Mouse (Mus musculus) hindbrain, embryonic 11.5 days (tissue): ENCODE measurements around the gene Dync2li1. TPM values are rescaled to one million over a fixed set of nuclear protein-coding genes. Genes with fewer than 3 reads are reported as not detected.

ENCODE experiments used
- ATAC-seq: fragments of 200-750 bp; cut with Nextera tagmentation; 2 replicates; pipeline ENCODE4 v1.8.0; 2017; ENCODE audit warnings: mild to moderate bottlenecking, moderate TSS enrichment, moderate library complexity; ENCODE audit not compliant: low FRiP score
- DNase-seq: peaks from one replicate; pipeline ENCODE4 v3.0.0-alpha.2; 2015; ENCODE audit warnings: low spot score
- H3K27ac ChIP-seq: fragments of 300-500 bp; sonication (generic); 2 replicates; pipeline ENCODE4 v1.5.1; 2014; ENCODE audit warnings: mild to moderate bottlenecking, low read depth, low read length
- H3K27me3 ChIP-seq: fragments of 300-500 bp; sonication (generic); 2 replicates; pipeline ENCODE4 v1.6.1; 2014; ENCODE audit warnings: mild to moderate bottlenecking, low read length, moderate library complexity, mixed read lengths; ENCODE audit not compliant: control insufficient read depth, insufficient read depth
- H3K36me3 ChIP-seq: fragments of 300-500 bp; sonication (generic); 2 replicates; pipeline ENCODE4 v1.6.1; 2014; ENCODE audit warnings: mild to moderate bottlenecking, low read length, moderate library complexity, mixed read lengths; ENCODE audit not compliant: control insufficient read depth, insufficient read depth
- H3K4me1 ChIP-seq: fragments of 300-500 bp; sonication (generic); replicated peaks from 2 replicates; pipeline ENCODE4 v1.6.1; 2014; ENCODE audit warnings: low read length, mixed read lengths; ENCODE audit not compliant: control insufficient read depth, insufficient read depth
- H3K4me2 ChIP-seq: fragments of 300-500 bp; sonication (generic); replicated peaks from 2 replicates; pipeline ENCODE4 v1.6.1; 2014; ENCODE audit warnings: mild to moderate bottlenecking, low read depth, low read length
- H3K4me3 ChIP-seq: fragments of 300-500 bp; sonication (generic); 2 replicates; pipeline ENCODE4 v1.5.1; 2014; ENCODE audit warnings: low read depth, low read length
- H3K9ac ChIP-seq: fragments of 300-500 bp; sonication (generic); 2 replicates; pipeline ENCODE4 v1.6.1; 2014; ENCODE audit warnings: low read depth, low read length
- H3K9me3 ChIP-seq: fragments of 300-500 bp; sonication (generic); 2 replicates; pipeline ENCODE4 v1.6.1; 2016; ENCODE audit warnings: low read length; ENCODE audit not compliant: control insufficient read depth
- WGBS: fragments of 180-500 bp; shearing (Covaris S2); extraction: QIAGEN DNeasy Blood & Tissue Kit; methylation state at CpG from one replicate; pipeline ENCODE4 v1.1.7; 2014; 5-methylcytosine and 5-hydroxymethylcytosine counted together
- polyA plus RNA-seq: library from polyadenylated mRNA; unstranded; fragments of >200 nt; fragmentation: Nextera tagmentation; extraction: Ambion mirVana; gene quantifications from 2 replicates; pipeline ENCODE4 v1.2.1, GENCODE M21; 2014

Dync2li1 gene
- polyA plus RNA-seq, 1 experiment from 2014 or later, result 36.0 TPM

DNA sequence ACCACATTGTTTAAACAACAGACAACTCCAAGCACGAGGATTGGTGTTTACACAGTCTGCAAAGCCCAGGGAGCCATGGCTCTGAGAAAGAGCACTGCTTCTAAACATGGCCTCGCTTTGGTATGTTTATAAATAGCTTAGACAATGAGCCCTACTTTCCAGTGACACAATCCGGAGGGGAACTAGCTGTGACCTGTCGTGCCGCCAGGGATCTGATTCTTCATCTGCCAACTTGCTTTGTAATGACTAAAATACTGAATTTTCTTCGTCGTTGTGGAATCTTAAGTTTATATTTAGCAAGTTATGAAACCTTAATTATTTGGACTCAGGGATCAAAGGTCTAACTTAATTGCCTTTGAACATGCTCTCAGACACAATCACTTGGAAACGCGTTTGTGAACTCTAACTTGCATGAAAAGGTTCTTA, 23.1 kb upstream of the Dync2li1 start:
- DNase-seq (no peak), ATAC-seq (no peak)
- Histone ChIP-seq H3K27me3 (no peaks in the 10 kb centered on the region), H3K4me2 (no peak overlapping the region), H3K9me3 (no peaks in the 10 kb centered on the region), H3K36me3 (no peaks in the 10 kb centered on the region), H3K4me3 (no peak overlapping the region), H3K27ac (no peak overlapping the region), H3K9ac (no peak overlapping the region), H3K4me1 (no peaks in the 10 kb centered on the region)
- 83% methylated on average over 9 of the region's 9 CpGs for WGBS

DNA sequence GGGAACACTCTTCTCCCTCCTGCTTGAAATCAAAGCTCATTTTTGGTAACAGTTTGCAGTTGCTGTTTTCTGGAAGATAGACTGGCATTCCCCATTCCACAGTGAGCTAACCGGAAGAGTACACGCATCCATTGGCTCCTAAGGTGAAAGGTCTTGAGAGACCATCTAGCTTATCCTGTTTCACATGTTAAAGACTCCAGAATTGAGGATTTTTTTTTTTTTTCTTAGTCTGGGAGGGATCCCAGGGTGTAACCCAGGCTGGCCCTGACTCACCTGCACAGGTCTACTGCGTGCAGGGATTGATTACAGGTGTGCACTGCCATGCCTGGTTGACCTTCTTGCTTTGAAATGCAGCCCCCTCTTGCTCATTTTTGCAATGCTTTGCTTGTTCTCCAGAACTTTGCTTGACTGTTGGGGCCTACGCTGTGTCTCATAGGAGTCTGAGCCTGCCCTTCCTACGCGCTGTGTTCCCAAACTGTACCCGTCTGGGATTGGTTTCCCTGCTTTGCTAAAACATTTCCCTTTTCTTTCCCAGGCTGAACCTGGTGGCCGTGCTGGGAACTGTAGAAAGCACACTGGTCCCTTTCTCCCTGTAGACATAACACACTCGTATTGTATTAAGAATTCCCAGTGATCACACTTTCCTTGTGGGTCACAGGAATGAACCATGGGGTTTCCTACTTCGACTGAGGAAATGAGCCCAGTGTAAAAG, 22.4 kb upstream of the Dync2li1 start:
- no peak for DNase-seq

DNA sequence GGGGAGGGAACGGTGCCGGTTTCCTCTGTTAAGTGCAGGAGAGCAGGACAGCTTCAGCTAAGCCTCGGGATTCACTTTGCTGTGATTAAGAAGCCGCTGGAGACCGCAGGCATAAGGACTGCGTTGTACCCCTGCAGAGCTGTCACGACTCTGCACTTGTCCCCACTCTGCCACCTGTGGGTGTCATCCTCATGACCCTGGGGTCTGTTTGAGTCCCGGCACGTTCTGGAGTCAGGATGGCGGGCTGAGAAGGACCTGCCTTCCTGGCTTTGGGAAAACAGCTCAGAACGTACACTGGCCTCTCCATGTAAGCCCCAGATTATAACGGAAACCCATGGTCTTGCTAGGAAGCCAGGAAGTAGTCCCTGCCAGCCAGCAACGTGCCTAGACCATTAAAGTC, 19.3 kb upstream of the Dync2li1 start:
- H3K9me3 ChIP-seq, result no peaks in the 10 kb centered on the region
- no peaks in the 10 kb centered on the region for H3K4me1 ChIP-seq
- no peak overlapping the region for H3K27ac ChIP-seq
- no peaks in the 10 kb centered on the region for H3K36me3 ChIP-seq
- ATAC-seq (no peak), DNase-seq (no peak)
- H3K4me3 ChIP-seq, result no peak overlapping the region
- no peak overlapping the region for H3K9ac ChIP-seq
- no peak overlapping the region for H3K4me2 ChIP-seq
- no peaks in the 10 kb centered on the region for H3K27me3 ChIP-seq
- WGBS, result 59% methylated on average over 13 of the region's 13 CpGs

More for the DNA sequence above, 22.4 kb upstream of the Dync2li1 start:
- ATAC-seq, result no peak
- Histone ChIP-seq H3K36me3 (no peaks in the 10 kb centered on the region), H3K9me3 (no peaks in the 10 kb centered on the region), H3K4me1 (no peaks in the 10 kb centered on the region), H3K27ac (no peak overlapping the region), H3K9ac (no peak overlapping the region), H3K4me3 (no peak overlapping the region), H3K4me2 (no peak overlapping the region), H3K27me3 (no peaks in the 10 kb centered on the region)
- WGBS, result 91% methylated on average over 10 of the region's 10 CpGs

DNA sequence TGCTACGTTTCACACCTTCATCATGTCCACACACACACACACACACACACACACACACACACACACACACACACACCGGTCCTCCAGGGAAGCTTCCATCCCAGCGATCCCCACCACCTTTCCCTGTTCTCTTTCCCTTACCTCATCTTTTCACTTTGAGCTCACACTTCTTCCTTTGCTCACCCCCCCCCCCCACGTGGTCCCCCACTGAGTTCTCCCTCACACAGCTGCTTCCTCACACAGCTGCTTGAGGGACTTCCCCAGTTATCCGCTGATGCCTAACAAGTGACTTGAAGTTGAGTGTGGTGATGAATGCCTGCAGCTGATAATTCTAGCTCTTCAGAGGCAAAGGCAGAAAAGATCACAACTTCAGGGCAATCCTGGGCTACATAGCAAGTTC, 18.7 kb upstream of the Dync2li1 start:
- no peak for DNase-seq
- no peak for ATAC-seq
- H3K4me2 ChIP-seq, result no peak overlapping the region
- H3K36me3 ChIP-seq, result no peaks in the 10 kb centered on the region
- H3K4me3 ChIP-seq, result no peak overlapping the region
- no peaks in the 10 kb centered on the region for H3K4me1 ChIP-seq
- no peak overlapping the region for H3K9ac ChIP-seq
- no peak overlapping the region for H3K27ac ChIP-seq
- no peaks in the 10 kb centered on the region for H3K9me3 ChIP-seq
- H3K27me3 ChIP-seq, result no peaks in the 10 kb centered on the region
- WGBS, result 73% methylated on average over 5 of the region's 5 CpGs

DNA sequence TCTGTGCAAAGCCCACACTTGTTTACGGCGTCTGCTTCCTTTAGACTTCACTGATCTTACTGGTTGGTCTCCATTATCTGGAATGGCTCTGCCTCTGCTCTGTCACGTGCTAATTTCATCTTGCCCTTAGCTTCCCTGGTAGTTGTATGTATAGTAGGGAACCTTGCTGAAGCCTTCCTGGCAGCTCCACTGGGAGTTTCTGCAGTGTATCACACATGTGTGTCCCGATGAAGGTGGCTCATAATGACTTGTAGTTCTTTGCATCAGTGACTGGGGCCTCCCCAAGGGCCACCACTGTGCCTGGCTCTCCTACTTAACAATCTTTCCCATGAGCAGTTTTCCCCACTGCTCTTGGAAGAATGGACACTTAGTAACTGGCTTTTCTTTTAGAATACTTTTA, 17.7 kb upstream of the Dync2li1 start:
- Histone ChIP-seq H3K4me2 (no peak overlapping the region), H3K27me3 (no peaks in the 10 kb centered on the region), H3K9me3 (no peaks in the 10 kb centered on the region), H3K36me3 (no peaks in the 10 kb centered on the region), H3K4me3 (no peak overlapping the region), H3K9ac (no peak overlapping the region), H3K4me1 (no peaks in the 10 kb centered on the region), H3K27ac (no peak overlapping the region)
- ATAC-seq (no peak), DNase-seq (no peak)
- WGBS, result 83% methylated on average over 4 of the region's 4 CpGs

DNA sequence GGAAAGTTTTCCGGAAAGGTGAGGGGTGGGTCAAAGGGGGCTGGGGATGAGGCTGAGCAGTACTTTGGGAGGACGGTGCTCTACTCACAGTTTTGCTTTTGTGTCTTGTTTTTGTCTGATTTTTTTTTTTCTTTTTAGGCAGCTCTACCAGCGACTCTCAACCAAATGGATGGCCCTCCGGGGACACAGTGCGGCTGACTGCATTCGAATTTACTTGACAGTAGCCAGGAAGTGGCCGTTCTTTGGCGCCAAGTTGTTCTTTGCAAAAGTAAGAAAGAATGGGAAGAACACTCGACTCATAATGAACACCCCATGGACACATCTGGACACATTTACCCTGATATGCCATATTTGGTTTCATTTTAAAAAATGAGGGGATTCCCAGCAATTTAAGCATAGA, 14.8 kb upstream of the Dync2li1 start:
- Histone ChIP-seq H3K36me3 (no peaks in the 10 kb centered on the region), H3K9me3 (no peaks in the 10 kb centered on the region), H3K27ac (no peak overlapping the region), H3K4me3 (no peak overlapping the region), H3K9ac (no peak overlapping the region), H3K4me2 (no peak overlapping the region), H3K4me1 (no peaks in the 10 kb centered on the region), H3K27me3 (no peaks in the 10 kb centered on the region)
- 81% methylated on average over 9 of the region's 9 CpGs for WGBS
- DNase-seq (no peak), ATAC-seq (no peak)

DNA sequence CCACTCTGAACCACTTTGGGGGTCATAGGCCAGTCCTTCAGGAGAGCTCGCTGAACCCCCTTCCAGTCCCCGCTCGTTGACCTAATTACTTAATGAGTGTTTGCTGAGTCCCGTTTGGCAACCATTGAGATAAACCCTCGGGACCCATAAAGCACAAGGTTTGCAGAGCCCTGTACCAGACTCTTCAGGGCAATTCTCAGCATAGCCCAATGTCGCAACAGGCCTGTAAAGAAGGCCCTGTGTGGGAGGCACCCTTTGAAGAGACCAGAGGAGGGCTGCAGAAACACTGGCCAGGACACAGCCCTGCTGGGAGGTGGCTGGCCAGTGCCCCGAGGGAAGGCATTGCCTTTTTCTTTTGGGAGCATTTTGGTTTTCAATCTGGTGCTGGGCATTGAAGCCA, 14.3 kb upstream of the Dync2li1 start:
- ATAC-seq, result no peak
- H3K27me3 ChIP-seq, result no peaks in the 10 kb centered on the region
- H3K9me3 ChIP-seq, result no peaks in the 10 kb centered on the region
- H3K4me3 ChIP-seq, result no peak overlapping the region
- no peaks in the 10 kb centered on the region for H3K36me3 ChIP-seq
- no peak for DNase-seq
- H3K4me1 ChIP-seq, result no peaks in the 10 kb centered on the region
- H3K9ac ChIP-seq, result no peak overlapping the region
- no peak overlapping the region for H3K4me2 ChIP-seq
- WGBS, result 83% methylated on average over 7 of the region's 7 CpGs
- H3K27ac ChIP-seq, result no peak overlapping the region

DNA sequence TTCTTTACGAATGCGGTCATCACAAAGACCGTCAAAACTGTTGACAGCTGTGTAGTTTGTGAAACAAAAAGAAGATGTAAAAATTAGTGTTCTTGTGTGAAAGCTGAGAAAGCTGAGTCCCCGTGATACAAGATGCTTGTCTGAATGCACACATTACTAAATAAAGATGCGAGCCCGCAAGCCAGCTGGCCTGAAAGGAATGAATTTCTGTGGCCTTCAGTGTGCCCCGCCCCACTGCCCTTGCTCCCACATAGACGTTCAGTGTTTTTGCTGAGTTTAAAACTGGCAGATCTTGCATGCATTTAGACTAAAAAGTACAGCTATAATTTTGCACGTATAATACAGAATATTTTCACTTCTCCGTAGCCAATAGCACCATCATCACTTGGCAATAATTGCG, 10.5 kb upstream of the Dync2li1 start:
- WGBS, result 90% methylated on average over 11 of the region's 11 CpGs
- ATAC-seq (no peak), DNase-seq (no peak)
- Histone ChIP-seq H3K9me3 (no peaks in the 10 kb centered on the region), H3K4me3 (no peak overlapping the region), H3K9ac (no peak overlapping the region), H3K27me3 (no peaks in the 10 kb centered on the region), H3K27ac (no peak overlapping the region), H3K4me1 (no peaks in the 10 kb centered on the region), H3K4me2 (no peak overlapping the region), H3K36me3 (no peaks in the 10 kb centered on the region)

DNA sequence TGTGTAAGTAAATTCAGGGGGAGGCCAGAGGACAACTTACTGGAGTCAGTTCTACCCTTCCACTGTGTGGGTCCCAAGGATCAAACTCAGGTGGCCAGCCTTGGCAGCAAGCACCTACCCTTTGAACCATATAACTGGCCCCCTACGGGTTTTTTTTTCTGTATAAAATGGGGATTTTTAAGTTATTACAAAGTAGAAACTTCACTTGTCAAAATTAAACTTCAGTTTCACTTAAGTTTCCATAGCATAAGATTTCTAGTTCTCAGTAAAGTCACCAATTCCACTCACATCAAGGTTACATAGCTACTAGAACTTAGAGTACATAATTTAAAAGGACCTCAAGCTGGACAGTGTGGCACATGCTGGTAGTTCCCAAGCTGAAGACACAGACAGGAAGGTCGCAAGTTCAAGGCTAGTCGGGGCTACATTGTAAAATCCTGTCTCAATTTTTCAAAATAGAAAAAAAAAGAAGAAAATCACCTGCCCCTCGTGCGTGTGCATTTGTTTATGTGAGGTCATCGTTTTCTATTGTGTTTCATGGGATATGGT, 9.7 kb upstream of the Dync2li1 start:
- H3K9ac ChIP-seq, result no peak overlapping the region
- H3K4me1 ChIP-seq, result no peaks in the 10 kb centered on the region
- DNase-seq (no peak), ATAC-seq (no peak)
- 87% methylated on average over 6 of the region's 6 CpGs for WGBS
- no peak overlapping the region for H3K4me2 ChIP-seq
- no peaks in the 10 kb centered on the region for H3K27me3 ChIP-seq
- H3K9me3 ChIP-seq, result no peaks in the 10 kb centered on the region
- H3K4me3 ChIP-seq, result no peak overlapping the region
- no peak overlapping the region for H3K27ac ChIP-seq
- H3K36me3 ChIP-seq, result no peaks in the 10 kb centered on the region
